Mouse (Mus musculus) CH12.LX (cell line): ENCODE measurements around the gene 2210408I21Rik. TPM values are rescaled to one million over a fixed set of nuclear protein-coding genes. Genes with fewer than 3 reads are reported as not detected.

ENCODE experiments used
- DNase-seq: peaks from one replicate; pipeline ENCODE4 v3.0.0-alpha.2; 2013; ENCODE audit errors: extremely low read depth
- H3K27ac ChIP-seq: 2 replicates; pipeline ENCODE4 v1.5.1; 2012; ENCODE audit warnings: low read depth, mild to moderate bottlenecking, control low read depth, moderate library complexity; ENCODE audit not compliant: insufficient read depth
- H3K27me3 ChIP-seq: replicated peaks from 2 replicates; pipeline ENCODE3; 2012; ENCODE audit warnings: inconsistent platforms
- H3K36me3 ChIP-seq, 2 experiments: replicated peaks in 1 of 2; 2 replicates each; pipeline versions ENCODE3 to v1.6.1; 2012; ENCODE audit warnings: inconsistent platforms in 1 of 2, low read length in 1 of 2, mild to moderate bottlenecking in 1 of 2, mixed read lengths in 1 of 2, moderate library complexity in 1 of 2; ENCODE audit not compliant: control insufficient read depth in 1 of 2, insufficient read depth in 1 of 2
- H3K4me1 ChIP-seq, 2 experiments: 2 replicates each; pipeline ENCODE4 v1.6.1; 2012; ENCODE audit warnings: inconsistent platforms in 1 of 2, moderate library complexity in 1 of 2; ENCODE audit not compliant: insufficient read depth in 2 of 2, control insufficient read depth in 1 of 2
- H3K4me2 ChIP-seq: 2 replicates; pipeline ENCODE4 v1.6.1; 2012; ENCODE audit warnings: low read depth, mild to moderate bottlenecking, control low read depth; ENCODE audit not compliant: poor library complexity, insufficient read depth, severe bottlenecking
- H3K4me3 ChIP-seq, 3 experiments: fragments of 150-350 bp in 1 of 3; sonication (generic) in 1 of 3; replicated peaks in 1 of 3; 2 replicates each; pipeline versions ENCODE3 to v1.5.1; 2011 to 2012; ENCODE audit warnings: low read depth in 2 of 3, low read length in 2 of 3, mild to moderate bottlenecking in 2 of 3, moderate library complexity in 2 of 3, control low read depth in 1 of 3, improper control_type of control experiment in 1 of 3, inconsistent platforms in 1 of 3, mixed read lengths in 1 of 3; ENCODE audit not compliant: poor library complexity in 1 of 3
- H3K79me2 ChIP-seq: replicated peaks from 2 replicates; pipeline ENCODE4 v1.6.1; 2012; ENCODE audit warnings: mild to moderate bottlenecking, moderate library complexity; ENCODE audit not compliant: control insufficient read depth, poor library complexity, insufficient read depth, severe bottlenecking; ENCODE audit errors: extremely low read depth
- H3K9ac ChIP-seq: 2 replicates; pipeline ENCODE4 v1.6.1; 2012; ENCODE audit warnings: low read depth, mild to moderate bottlenecking, control low read depth, moderate library complexity; ENCODE audit not compliant: insufficient read depth
- H3K9me3 ChIP-seq: replicated peaks from 2 replicates; pipeline ENCODE3; 2012; ENCODE audit warnings: low read length, inconsistent platforms, mixed read lengths
- BHLHE40 ChIP-seq: IDR thresholded peaks from 2 replicates; pipeline ENCODE4 v1.6.1; 2011; ENCODE audit warnings: mild to moderate bottlenecking, low read depth, low read length, improper control_type of control experiment
- CHD2 ChIP-seq: IDR thresholded peaks from 2 replicates; pipeline ENCODE4 v1.6.1; 2011; ENCODE audit warnings: low read length, improper control_type of control experiment
- CTCF ChIP-seq, 2 experiments: IDR thresholded peaks in 1 of 2; conservative IDR thresholded peaks in 1 of 2; 2 replicates each; pipeline ENCODE4 v1.5.1; 2011 to 2012; ENCODE audit warnings: low read depth in 2 of 2, low read length in 2 of 2, improper control_type of control experiment in 1 of 2, inconsistent platforms in 1 of 2, mild to moderate bottlenecking in 1 of 2, moderate library complexity in 1 of 2
- E2F4 ChIP-seq: IDR thresholded peaks from 2 replicates; pipeline ENCODE4 v1.6.1; 2011; ENCODE audit warnings: low read depth, low read length, improper control_type of control experiment; ENCODE audit not compliant: insufficient replicate concordance
- ELF1 ChIP-seq: IDR thresholded peaks from 2 replicates; pipeline ENCODE4 v1.6.1; 2014; ENCODE audit warnings: low read depth, mild to moderate bottlenecking, inconsistent platforms, low read length, improper control_type of control experiment
- ETS1 ChIP-seq: conservative IDR thresholded peaks from 2 replicates; pipeline ENCODE4 v1.6.1; 2012; ENCODE audit warnings: low read depth, mild to moderate bottlenecking, inconsistent platforms, low read length, improper control_type of control experiment, moderate library complexity
- HCFC1 ChIP-seq: IDR thresholded peaks from 2 replicates; pipeline ENCODE4 v1.6.1; 2012; ENCODE audit warnings: low read depth, mild to moderate bottlenecking, inconsistent platforms, low read length, improper control_type of control experiment
- JUND ChIP-seq: conservative IDR thresholded peaks from 2 replicates; pipeline ENCODE4 v1.6.1; 2011; ENCODE audit warnings: low read depth, low read length, improper control_type of control experiment
- KAT2A ChIP-seq: IDR thresholded peaks from 2 replicates; pipeline ENCODE4 v1.6.1; 2012; ENCODE audit warnings: low read length, improper control_type of control experiment, inconsistent platforms; ENCODE audit not compliant: insufficient replicate concordance
- MEF2A ChIP-seq: IDR thresholded peaks from 2 replicates; pipeline ENCODE4 v1.6.1; 2014; ENCODE audit warnings: low read depth, mild to moderate bottlenecking, inconsistent platforms, low read length, improper control_type of control experiment, borderline replicate concordance
- MXI1 ChIP-seq: IDR thresholded peaks from 2 replicates; pipeline ENCODE4 v1.6.1; 2011; ENCODE audit warnings: mild to moderate bottlenecking, low read depth, low read length, improper control_type of control experiment
- MYC ChIP-seq: IDR thresholded peaks from 2 replicates; pipeline ENCODE4 v1.6.1; 2011; ENCODE audit warnings: low read depth, mild to moderate bottlenecking, improper control_type of control experiment, low read length
- NRF1 ChIP-seq: IDR thresholded peaks from 2 replicates; pipeline ENCODE4 v1.6.1; 2014; ENCODE audit warnings: low read depth, mild to moderate bottlenecking, inconsistent platforms, low read length, improper control_type of control experiment, moderate library complexity
- PAX5 ChIP-seq: IDR thresholded peaks from 2 replicates; pipeline ENCODE4 v1.6.1; 2012; ENCODE audit warnings: low read length, inconsistent platforms, mixed read lengths
- POLR2AphosphoS2 ChIP-seq: IDR thresholded peaks from 2 replicates; pipeline ENCODE4 v1.6.1; 2011; ENCODE audit warnings: low read depth, low read length, improper control_type of control experiment
- SMC3 ChIP-seq: IDR thresholded peaks from 2 replicates; pipeline ENCODE4 v1.6.1; 2011; ENCODE audit warnings: low read depth, low read length, improper control_type of control experiment
- UBTF ChIP-seq: IDR thresholded peaks from 2 replicates; pipeline ENCODE4 v1.6.1; 2012; ENCODE audit warnings: low read depth, mild to moderate bottlenecking, inconsistent platforms, low read length, improper control_type of control experiment, moderate library complexity
- ZMIZ1 ChIP-seq: IDR thresholded peaks from 2 replicates; pipeline ENCODE4 v1.6.1; 2012; ENCODE audit warnings: low read depth, mild to moderate bottlenecking, inconsistent platforms, low read length, improper control_type of control experiment
- ZNF384 ChIP-seq: IDR thresholded peaks from 2 replicates; pipeline ENCODE4 v1.6.1; 2012; ENCODE audit warnings: low read depth, low read length, improper control_type of control experiment, inconsistent platforms
- dilution Hi-C: fragments of 300-500 bp; cut with MboI; formaldehyde crosslinking; loops from 2 replicates; pipeline ENCODE4 v1.14.3; 2020; ENCODE audit warnings: low sequenced_read_pairs; ENCODE audit not compliant: extremely low pct_unique_long_range_greater_than_20kb, extremely low pct_ligation_motif_present
- in situ Hi-C: fragments of 300-500 bp; cut with MboI; formaldehyde crosslinking; loops from 3 replicates; pipeline ENCODE4 v1.14.3; 2019; ENCODE audit warnings: low sequenced_read_pairs, low pct_ligation_motif_present, low pct_unique_long_range_greater_than_20kb, mixed read lengths
- polyA plus RNA-seq: library from polyadenylated mRNA; unstranded; fragments of >175 nt; gene quantifications from 2 replicates; pipeline ENCODE4 v1.2.1, GENCODE M21; 2012; ENCODE audit warnings: low read depth; ENCODE audit not compliant: insufficient read length
- total RNA-seq, 2 experiments: library from RNA; depleted of rRNA; stranded (reverse); fragments of 300-350 nt in 1 of 2; fragments of >200 nt in 1 of 2; gene quantifications; 2 replicates each; pipeline ENCODE4 v1.2.3; 2012 to 2014

Gene 2210408I21Rik
- total and polyA plus RNA-seq, 3 experiments, result 5.6 to 14.7 (median 7.7) TPM

DNA sequence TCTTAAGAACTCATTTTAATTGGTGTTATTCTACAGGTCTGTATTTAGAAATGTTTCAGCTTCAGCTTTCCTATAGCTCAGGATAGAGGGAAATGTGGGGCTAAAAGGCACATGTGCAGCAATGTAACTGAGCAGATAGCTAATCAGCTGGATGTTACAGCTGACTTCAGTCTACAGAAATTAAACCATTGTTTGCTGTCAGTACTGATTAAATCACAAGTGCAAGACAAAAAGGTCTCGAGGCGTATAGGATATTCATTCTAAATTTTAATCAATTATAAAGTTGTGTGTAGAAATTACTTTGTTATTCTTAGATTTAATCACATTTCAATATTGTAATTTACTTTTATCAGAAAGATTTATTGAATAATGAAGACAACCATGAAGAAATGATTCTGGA lies 56.9 kb downstream of the 2210408I21Rik start:
- Histone ChIP-seq H3K36me3 (peaks cover 0 to 21% of the 10 kb centered on the region in 2 experiments), H3K9me3 (no peaks in the 10 kb centered on the region), H3K4me1 (no peaks in the 10 kb centered on the region), H3K27ac (no peak overlapping the region), H3K4me3 (no peak overlapping the region), H3K9ac (no peak overlapping the region), H3K79me2 (no peaks in the 10 kb centered on the region), H3K27me3 (no peaks in the 10 kb centered on the region), H3K4me2 (no peak overlapping the region)
- TF ChIP-seq MEF2A (no peak), HCFC1 (no peak), KAT2A (no peak), ETS1 (no peak), ELF1 (no peak), JUND (no peak), CHD2 (no peak), BHLHE40 (no peak), E2F4 (no peak), POLR2AphosphoS2 (no peak), CTCF (conservative IDR thresholded peaks at IDR 0.05 in 1 of 2, IDR thresholded peaks at IDR 0.05 in 1 of 2; ENCODE audit: low read depth in 2 of 2, low read length in 2 of 2) (no peak), ZNF384 (no peak), MYC (no peak)
- dilution Hi-C loops (no loop called here), in situ Hi-C loops (no loop called here)
- no peak for DNase-seq

DNA sequence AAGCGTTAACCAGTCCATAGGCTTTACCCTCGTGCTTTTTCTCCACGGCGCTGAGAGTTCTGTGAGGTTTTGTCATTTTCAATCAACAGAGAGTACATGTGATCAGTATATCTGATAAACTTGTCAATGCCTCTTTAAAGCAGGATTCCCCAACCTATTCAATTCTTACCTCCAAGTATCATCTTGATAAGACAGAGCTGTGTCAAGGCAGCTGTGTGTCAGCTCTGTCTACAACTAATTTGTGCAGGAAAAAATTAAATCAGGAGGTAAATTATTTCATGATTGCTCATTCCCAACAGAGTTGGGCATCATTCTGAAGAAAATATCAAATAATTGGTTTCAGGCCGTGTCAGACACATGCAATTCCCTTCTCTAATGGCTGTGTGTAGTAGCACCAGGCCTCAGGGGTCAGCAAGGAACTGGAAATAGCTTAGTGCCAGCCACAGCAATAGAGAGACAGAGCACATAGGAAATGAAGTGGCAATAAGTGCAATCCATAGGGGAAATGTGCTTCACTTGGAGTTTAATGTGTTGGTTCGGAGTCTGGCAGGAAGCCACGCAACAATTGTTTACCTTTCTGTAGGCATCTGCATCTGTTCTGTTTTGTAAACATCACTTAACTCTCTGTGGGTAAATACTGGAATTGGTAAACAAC lies 73.6 kb downstream of the 2210408I21Rik start:
- Histone ChIP-seq H3K9me3 (no peaks in the 10 kb centered on the region), H3K27ac (no peak overlapping the region), H3K4me1 (peaks cover 0 to 11% of the 10 kb centered on the region in 2 experiments; a peak in 2 of 4 replicates), H3K4me3 (no peak overlapping the region), H3K79me2 (no peaks in the 10 kb centered on the region), H3K27me3 (no peaks in the 10 kb centered on the region), H3K9ac (no peak overlapping the region), H3K4me2 (no peak overlapping the region), H3K36me3 (no peaks in the 10 kb centered on the region)
- in situ Hi-C loops (loop anchor here (25.0 kb wide), 1 partner anchor 372 kb away; no protein-coding TSS in a partner anchor), dilution Hi-C loops (no loop called here)
- TF ChIP-seq ZMIZ1 (no peak), SMC3 (no peak), MXI1 (no peak), MYC (no peak), PAX5 (no peak), UBTF (no peak), NRF1 (no peak)
- DNase-seq, result no peak
